Mouse (Mus musculus): Measurements from ENCODE around the gene Mad2l2. TPM values are rescaled to one million over a fixed set of nuclear protein-coding genes. Genes with fewer than 3 reads are reported as not detected.

Gene Mad2l2
- polyA plus RNA-seq (2014; fragmentation: Nextera tagmentation; extraction: Ambion mirVana): 41.4 and 44.7 TPM in 2 replicates

GRCm38 (mm10) chr4:148130133-148130532 lies at the start of gene Mad2l2:
TSS of gene Mad2l2 (plus strand) at chr4:148130384.
- Histone ChIP-seq H3K4me2 (peak within 1 kb of the TSS; percentile 80), H3K4me3 (ENCODE audit: low read depth, low read length) (peak within 1 kb of the TSS; percentile 54), H3K27ac (ENCODE audit: low read depth, low read length) (no peak within 1 kb of the TSS), H3K36me3 (ENCODE audit: control insufficient read depth, insufficient read depth, low read length) (no peaks in the 10 kb centered on the region), H3K9me3 (ENCODE audit: control insufficient read depth, low read length) (no peaks in the 10 kb centered on the region), H3K27me3 (replicated peaks; ENCODE audit: control insufficient read depth, insufficient read depth, low read length) (peaks cover 55% of the 10 kb centered on the region), H3K9ac (ENCODE audit: low read depth, low read length) (peak within 1 kb of the TSS; percentile 52), H3K4me1 (replicated peaks; ENCODE audit: control insufficient read depth, insufficient read depth, low read length) (no peaks in the 10 kb centered on the region)
- DNase-seq (ENCODE audit: low spot score) (no peak), ATAC-seq (replicated peaks; ENCODE audit: low FRiP score) (peak; percentile 20; the same call in 1 of the 2 replicates)
- 4% methylated on average over 18 of the region's 18 CpGs for WGBS

- Histone ChIP-seq H3K36me3 (ENCODE audit: control insufficient read depth, insufficient read depth, low read length) (peaks cover 12% of the 10 kb centered on the region; the same call in 1 of the 2 replicates), H3K9ac (ENCODE audit: low read depth, low read length) (no peak overlapping the region), H3K27me3 (replicated peaks; ENCODE audit: control insufficient read depth, insufficient read depth, low read length) (no peaks in the 10 kb centered on the region), H3K4me2 (no peak overlapping the region), H3K27ac (ENCODE audit: low read depth, low read length) (no peak overlapping the region), H3K4me3 (ENCODE audit: low read depth, low read length) (no peak overlapping the region), H3K9me3 (ENCODE audit: control insufficient read depth, low read length) (no peaks in the 10 kb centered on the region), H3K4me1 (replicated peaks; ENCODE audit: control insufficient read depth, insufficient read depth, low read length) (peaks cover 30% of the 10 kb centered on the region)
- WGBS: 82% methylated on average over 1 of the region's 1 CpGs
- DNase-seq (ENCODE audit: low spot score) (no peak), ATAC-seq (replicated peaks; ENCODE audit: low FRiP score) (no peak)
Observed at GRCm38 (mm10) chr4:148080597-148080973, 49.6 kb upstream of the Mad2l2 start.

GRCm38 (mm10) chr4:148081201-148081600 lies 49.0 kb upstream of the Mad2l2 start:
- DNase-seq (ENCODE audit: low spot score): no peak

GRCm38 (mm10) chr4:148082257-148083044 lies 47.7 kb upstream of the Mad2l2 start:
- Histone ChIP-seq H3K4me2 (peak overlapping the region; percentile 54), H3K9ac (ENCODE audit: low read depth, low read length) (peak overlapping the region; percentile 50), H3K27me3 (replicated peaks; ENCODE audit: control insufficient read depth, insufficient read depth, low read length) (no peaks in the 10 kb centered on the region), H3K9me3 (ENCODE audit: control insufficient read depth, low read length) (no peaks in the 10 kb centered on the region), H3K4me3 (ENCODE audit: low read depth, low read length) (no peak overlapping the region), H3K4me1 (replicated peaks; ENCODE audit: control insufficient read depth, insufficient read depth, low read length) (peaks cover 45% of the 10 kb centered on the region), H3K27ac (ENCODE audit: low read depth, low read length) (peak overlapping the region; percentile 91), H3K36me3 (ENCODE audit: control insufficient read depth, insufficient read depth, low read length) (peaks cover 12% of the 10 kb centered on the region; the same call in 1 of the 2 replicates)
- WGBS: 38% methylated on average over 12 of the region's 12 CpGs
- peak; percentile 78 for ATAC-seq (replicated peaks; ENCODE audit: low FRiP score)
- peak; percentile 75 for DNase-seq (ENCODE audit: low spot score)

More at GRCm38 (mm10) chr4:148081201-148081600, 49.0 kb upstream of the Mad2l2 start:
- no peak overlapping the region for H3K9ac ChIP-seq (ENCODE audit: low read depth, low read length)
- H3K9me3 ChIP-seq (ENCODE audit: control insufficient read depth, low read length): no peaks in the 10 kb centered on the region
- no peak overlapping the region for H3K4me3 ChIP-seq (ENCODE audit: low read depth, low read length)
- H3K36me3 ChIP-seq (ENCODE audit: control insufficient read depth, insufficient read depth, low read length): peaks cover 12% of the 10 kb centered on the region; the same call in 1 of the 2 replicates
- no peak overlapping the region for H3K27ac ChIP-seq (ENCODE audit: low read depth, low read length)
- H3K27me3 ChIP-seq (replicated peaks; ENCODE audit: control insufficient read depth, insufficient read depth, low read length): no peaks in the 10 kb centered on the region
- 92% methylated on average over 10 of the region's 10 CpGs for WGBS
- peaks cover 34% of the 10 kb centered on the region for H3K4me1 ChIP-seq (replicated peaks; ENCODE audit: control insufficient read depth, insufficient read depth, low read length)
- no peak for ATAC-seq (replicated peaks; ENCODE audit: low FRiP score)
- H3K4me2 ChIP-seq: no peak overlapping the region

GRCm38 (mm10) chr4:148083176-148083899 lies 46.8 kb upstream of the Mad2l2 start:
- H3K4me3 ChIP-seq (ENCODE audit: low read depth, low read length): no peak overlapping the region
- H3K9ac ChIP-seq (ENCODE audit: low read depth, low read length): peak overlapping the region; percentile 50
- ATAC-seq (replicated peaks; ENCODE audit: low FRiP score) (no peak), DNase-seq (ENCODE audit: low spot score) (no peak)
- peak overlapping the region; percentile 91 for H3K27ac ChIP-seq (ENCODE audit: low read depth, low read length)
- WGBS: 36% methylated on average over 21 of the region's 21 CpGs
- H3K4me2 ChIP-seq: peak overlapping the region; percentile 54
- no peaks in the 10 kb centered on the region for H3K27me3 ChIP-seq (replicated peaks; ENCODE audit: control insufficient read depth, insufficient read depth, low read length)
- peaks cover 48% of the 10 kb centered on the region for H3K4me1 ChIP-seq (replicated peaks; ENCODE audit: control insufficient read depth, insufficient read depth, low read length)
- no peaks in the 10 kb centered on the region for H3K9me3 ChIP-seq (ENCODE audit: control insufficient read depth, low read length)
- peaks cover 12% of the 10 kb centered on the region; the same call in 1 of the 2 replicates for H3K36me3 ChIP-seq (ENCODE audit: control insufficient read depth, insufficient read depth, low read length)

- peak overlapping the region; percentile 54 for H3K4me2 ChIP-seq
- H3K9ac ChIP-seq (ENCODE audit: low read depth, low read length): peak overlapping the region; percentile 38; the same call in 1 of the 2 replicates
- peak overlapping the region; percentile 91 for H3K27ac ChIP-seq (ENCODE audit: low read depth, low read length)
- H3K27me3 ChIP-seq (replicated peaks; ENCODE audit: control insufficient read depth, insufficient read depth, low read length): no peaks in the 10 kb centered on the region
- peaks cover 12% of the 10 kb centered on the region; the same call in 1 of the 2 replicates for H3K36me3 ChIP-seq (ENCODE audit: control insufficient read depth, insufficient read depth, low read length)
- peaks cover 48% of the 10 kb centered on the region for H3K4me1 ChIP-seq (replicated peaks; ENCODE audit: control insufficient read depth, insufficient read depth, low read length)
- DNase-seq (ENCODE audit: low spot score): no peak
- H3K9me3 ChIP-seq (ENCODE audit: control insufficient read depth, low read length): no peaks in the 10 kb centered on the region
- ATAC-seq (replicated peaks; ENCODE audit: low FRiP score): no peak; the same call in 1 of the 2 replicates
- no peak overlapping the region for H3K4me3 ChIP-seq (ENCODE audit: low read depth, low read length)
- 19% methylated on average over 8 of the region's 8 CpGs for WGBS
Observed at GRCm38 (mm10) chr4:148084261-148084714, 45.9 kb upstream of the Mad2l2 start.

GRCm38 (mm10) chr4:148085131-148085906 lies 44.9 kb upstream of the Mad2l2 start:
- Histone ChIP-seq H3K4me2 (peak overlapping the region; percentile 86), H3K4me3 (ENCODE audit: low read depth, low read length) (no peak overlapping the region), H3K36me3 (ENCODE audit: control insufficient read depth, insufficient read depth, low read length) (peaks cover 10% of the 10 kb centered on the region; the same call in 1 of the 2 replicates), H3K27me3 (replicated peaks; ENCODE audit: control insufficient read depth, insufficient read depth, low read length) (no peaks in the 10 kb centered on the region), H3K9ac (ENCODE audit: low read depth, low read length) (no peak overlapping the region), H3K4me1 (replicated peaks; ENCODE audit: control insufficient read depth, insufficient read depth, low read length) (peaks cover 48% of the 10 kb centered on the region), H3K27ac (ENCODE audit: low read depth, low read length) (peak overlapping the region; percentile 45; the same call in 1 of the 2 replicates), H3K9me3 (ENCODE audit: control insufficient read depth, low read length) (no peaks in the 10 kb centered on the region)
- ATAC-seq (replicated peaks; ENCODE audit: low FRiP score) (no peak), DNase-seq (ENCODE audit: low spot score) (no peak)
- WGBS: 54% methylated on average over 10 of the region's 10 CpGs

GRCm38 (mm10) chr4:148085907-148086305 lies 44.3 kb upstream of the Mad2l2 start:
- H3K27ac ChIP-seq (ENCODE audit: low read depth, low read length): peak overlapping the region; percentile 45; the same call in 1 of the 2 replicates
- H3K36me3 ChIP-seq (ENCODE audit: control insufficient read depth, insufficient read depth, low read length): peaks cover 6% of the 10 kb centered on the region; the same call in 1 of the 2 replicates
- WGBS: 73% methylated on average over 3 of the region's 3 CpGs
- H3K4me2 ChIP-seq: peak overlapping the region; percentile 86
- H3K27me3 ChIP-seq (replicated peaks; ENCODE audit: control insufficient read depth, insufficient read depth, low read length): no peaks in the 10 kb centered on the region
- H3K4me1 ChIP-seq (replicated peaks; ENCODE audit: control insufficient read depth, insufficient read depth, low read length): peaks cover 48% of the 10 kb centered on the region
- H3K9me3 ChIP-seq (ENCODE audit: control insufficient read depth, low read length): no peaks in the 10 kb centered on the region
- ATAC-seq (replicated peaks; ENCODE audit: low FRiP score): no peak
- no peak overlapping the region; the same call in 1 of the 2 replicates for H3K9ac ChIP-seq (ENCODE audit: low read depth, low read length)
- no peak for DNase-seq (ENCODE audit: low spot score)
- no peak overlapping the region for H3K4me3 ChIP-seq (ENCODE audit: low read depth, low read length)
